Mouse (Mus musculus) E14TG2a.4 (cell line): ENCODE data around the gene Mettl7b.

Experiments used
- H3K27me3 ChIP-seq: 2 replicates; pipeline ENCODE4 v1.6.1; 2014; ENCODE audit warnings: low read length, control low read depth; ENCODE audit not compliant: insufficient read depth
- H3K36me3 ChIP-seq: 2 replicates; pipeline ENCODE4 v1.6.1; 2014; ENCODE audit warnings: low read length, control low read depth; ENCODE audit not compliant: insufficient read depth
- H3K4me1 ChIP-seq: replicated peaks from 2 replicates; pipeline ENCODE4 v1.6.1; 2014; ENCODE audit warnings: low read depth, low read length, control low read depth
- H3K4me3 ChIP-seq: replicated peaks from 2 replicates; pipeline ENCODE4 v1.5.1; 2014; ENCODE audit warnings: mild to moderate bottlenecking, low read length
- H3K9me3 ChIP-seq: 2 replicates; pipeline ENCODE4 v1.6.1; 2014; ENCODE audit warnings: low read length, control low read depth
- CTCF ChIP-seq: conservative IDR thresholded peaks from 2 replicates; pipeline ENCODE4 v1.5.1; 2014; ENCODE audit warnings: low read length
- NANOG ChIP-seq: IDR thresholded peaks from 2 replicates; pipeline ENCODE4 v1.6.1; 2014; ENCODE audit warnings: borderline replicate concordance, low read length, mixed read lengths
- POU5F1 ChIP-seq: IDR thresholded peaks from 2 replicates; pipeline ENCODE4 v1.6.1; 2014; ENCODE audit warnings: low read length, borderline replicate concordance

Mettl7b gene

GRCm38 (mm10) chr10:128980644-128981365 lies 20.0 kb upstream of the Mettl7b start:
- H3K4me3 ChIP-seq, result no peak overlapping the region
- TF ChIP-seq NANOG, result peak; percentile 22; the same call in 1 of the 2 replicates
- no peak for TF ChIP-seq CTCF
- TF ChIP-seq POU5F1, result no peak
- H3K4me1 ChIP-seq, result peaks cover 17% of the 10 kb centered on the region

GRCm38 (mm10) chr10:128977522-128978114 lies 16.8 kb upstream of the Mettl7b start:
- peak; percentile 38 for TF ChIP-seq CTCF
- no peak for TF ChIP-seq POU5F1
- H3K4me3 ChIP-seq, result no peak overlapping the region
- H3K9me3 ChIP-seq, result no peaks in the 10 kb centered on the region
- H3K36me3 ChIP-seq, result no peaks in the 10 kb centered on the region
- no peaks in the 10 kb centered on the region for H3K27me3 ChIP-seq
- peaks cover 17% of the 10 kb centered on the region for H3K4me1 ChIP-seq

More at GRCm38 (mm10) chr10:128980644-128981365, 20.0 kb upstream of the Mettl7b start:
- no peaks in the 10 kb centered on the region for H3K36me3 ChIP-seq
- H3K9me3 ChIP-seq, result no peaks in the 10 kb centered on the region
- H3K27me3 ChIP-seq, result no peaks in the 10 kb centered on the region

- H3K27me3 ChIP-seq, result no peaks in the 10 kb centered on the region
- H3K9me3 ChIP-seq, result no peaks in the 10 kb centered on the region
These were observed 15.6 kb upstream of the Mettl7b start for GRCm38 (mm10) chr10:128976395-128976794.

GRCm38 (mm10) chr10:128972841-128973240 lies 12.1 kb upstream of the Mettl7b start:
- no peaks in the 10 kb centered on the region for H3K9me3 ChIP-seq
- TF ChIP-seq NANOG (no peak), CTCF (no peak), POU5F1 (no peak)
- no peaks in the 10 kb centered on the region for H3K36me3 ChIP-seq
- no peaks in the 10 kb centered on the region; the same call in 1 of the 2 replicates for H3K4me1 ChIP-seq
- no peak overlapping the region for H3K4me3 ChIP-seq
- no peaks in the 10 kb centered on the region for H3K27me3 ChIP-seq

More at GRCm38 (mm10) chr10:128976395-128976794, 15.6 kb upstream of the Mettl7b start:
- Histone ChIP-seq H3K36me3 (no peaks in the 10 kb centered on the region), H3K4me1 (peaks cover 11% of the 10 kb centered on the region), H3K4me3 (no peak overlapping the region)
- TF ChIP-seq NANOG, result no peak
- no peak for TF ChIP-seq CTCF
- TF ChIP-seq POU5F1, result no peak

GRCm38 (mm10) chr10:128970740-128971250 lies 10.0 kb upstream of the Mettl7b start:
- no peaks in the 10 kb centered on the region for H3K9me3 ChIP-seq
- no peaks in the 10 kb centered on the region for H3K36me3 ChIP-seq
- TF ChIP-seq CTCF, result no peak
- no peak for TF ChIP-seq NANOG
- TF ChIP-seq POU5F1, result no peak
- no peak overlapping the region for H3K4me3 ChIP-seq
- H3K27me3 ChIP-seq, result no peaks in the 10 kb centered on the region
- no peaks in the 10 kb centered on the region for H3K4me1 ChIP-seq

GRCm38 (mm10) chr10:128968341-128968749 lies 7.6 kb upstream of the Mettl7b start:
- Histone ChIP-seq H3K36me3 (no peaks in the 10 kb centered on the region), H3K27me3 (no peaks in the 10 kb centered on the region), H3K4me3 (no peak overlapping the region), H3K4me1 (no peaks in the 10 kb centered on the region), H3K9me3 (no peaks in the 10 kb centered on the region)
- TF ChIP-seq POU5F1, result no peak
- no peak for TF ChIP-seq NANOG
- TF ChIP-seq CTCF, result no peak

- Histone ChIP-seq H3K9me3 (no peaks in the 10 kb centered on the region), H3K4me1 (no peaks in the 10 kb centered on the region), H3K36me3 (no peaks in the 10 kb centered on the region), H3K4me3 (no peak overlapping the region), H3K27me3 (no peaks in the 10 kb centered on the region)
- TF ChIP-seq CTCF (no peak), NANOG (no peak), POU5F1 (no peak)
These were observed 5.1 kb upstream of the Mettl7b start for GRCm38 (mm10) chr10:128965871-128966270.

GRCm38 (mm10) chr10:128964961-128965360 lies 4.2 kb upstream of the Mettl7b start:
- Histone ChIP-seq H3K27me3 (no peaks in the 10 kb centered on the region), H3K36me3 (no peaks in the 10 kb centered on the region), H3K4me1 (no peaks in the 10 kb centered on the region), H3K4me3 (no peak overlapping the region), H3K9me3 (no peaks in the 10 kb centered on the region)
- TF ChIP-seq NANOG (no peak), CTCF (no peak), POU5F1 (no peak)

- TF ChIP-seq NANOG (no peak), POU5F1 (no peak)
- no peaks in the 10 kb centered on the region for H3K4me1 ChIP-seq
- peaks cover 25% of the 10 kb centered on the region for H3K27me3 ChIP-seq
- no peak overlapping the region for H3K4me3 ChIP-seq
- no peaks in the 10 kb centered on the region for H3K9me3 ChIP-seq
- H3K36me3 ChIP-seq, result no peaks in the 10 kb centered on the region
These were observed 646 bp downstream of the Mettl7b start for GRCm38 (mm10) chr10:128960142-128960541.
